ENCODE assay signal across 21 mouse cellular contexts in genomic region chr14:22707958-22708701, GRCm38 (mm10).
DNase-seq lines count a peak whose midpoint lies in the region; ATAC-seq and TF ChIP-seq lines count a peak whose summit lies in the region.
"Had no signal": no experiment of that assay in that cellular context is flagged by ENCODE, and none has a peak within 500 bp of the region (broad histone marks: within the 10 kb centered on the region; RNA-seq: fewer than 3 reads in every experiment).

No protein-coding gene starts in this region.

- H3K4me1 ChIP-seq in lung, embryonic 14.5 days (ENCODE audit: insufficient read depth): peaks cover 19% of the 10 kb centered on the region
- no peaks in the 10 kb centered on the region for H3K4me1 ChIP-seq in lung, adult 2 months (ENCODE audit: control insufficient read depth, insufficient read depth, low read length)
- H3K4me1 ChIP-seq in limb, embryonic 14.5 days (ENCODE audit: control insufficient read depth, insufficient read depth, low read length): peaks cover 28% of the 10 kb centered on the region
- peaks cover 19% of the 10 kb centered on the region for H3K4me1 ChIP-seq in midbrain, embryonic 13.5 days (replicated peaks)
- H3K4me1 ChIP-seq: intestine, embryonic 15.5 days had no signal

- WGBS in lung, embryonic 14.5 days: 36% methylated on average over 9 of the region's 9 CpGs
- WGBS in lung, adult 2 months: 65% methylated on average over 9 of the region's 9 CpGs
- 29% methylated on average over 9 of the region's 9 CpGs for whole genome bisulfite sequencing in limb, embryonic 14.5 days
- WGBS in midbrain, embryonic 13.5 days: 87% methylated on average over 9 of the region's 9 CpGs

- no peak for TF ChIP-seq POLR2A in lung, adult 2 months (IDR thresholded peaks at IDR 0.05; ENCODE audit: borderline replicate concordance, extremely low read depth, low read depth, low read length)
- TF ChIP-seq POLR2A in limb, embryonic 14.5 days (IDR thresholded peaks at IDR 0.05; ENCODE audit: borderline replicate concordance, extremely low read depth, insufficient read depth, insufficient read length): no peak

- DNase-seq in lung, embryonic 14.5 days: peak; percentile 97
- no peak for DNase-seq in lung, adult 2 months
- DNase-seq in limb, embryonic 14.5 days (ENCODE audit: low spot score): peak; percentile 45
- peak; percentile 17 for DNase-seq in lung, postnatal 14 days
- DNase-seq in ovary, adult 18-20 months (ENCODE audit: low spot score): no peak
- no peak for DNase-seq in cerebellum, adult 11-12 months
- DNase-seq: cerebellum, adult 11 months; cerebellum, postnatal 10 days; gastrocnemius, postnatal 25 days; kidney, adult 8-10 months; kidney, postnatal 10 days; liver, postnatal 0 days; midbrain, embryonic 14.5 days had no signal

- no peak for TF ChIP-seq CTCF in lung, embryonic 14.5 days (IDR thresholded peaks at IDR 0.05; ENCODE audit: low read depth)
- no peak for TF ChIP-seq CTCF in lung, adult 2 months (IDR thresholded peaks at IDR 0.05; ENCODE audit: insufficient read depth, low read length)

- H3K36me3 ChIP-seq in lung, embryonic 14.5 days (ENCODE audit: insufficient read depth): no peaks in the 10 kb centered on the region
- H3K36me3 ChIP-seq in limb, embryonic 14.5 days (ENCODE audit: control insufficient read depth, insufficient read depth, low read length): no peaks in the 10 kb centered on the region
- no peaks in the 10 kb centered on the region for H3K36me3 ChIP-seq in midbrain, embryonic 13.5 days
- H3K36me3 ChIP-seq: forebrain, embryonic 10.5 days; heart, embryonic 10.5 days; hindbrain, embryonic 15.5 days; intestine, embryonic 15.5 days had no signal

- H3K9ac ChIP-seq in lung, embryonic 14.5 days: no peak overlapping the region
- no peak overlapping the region for H3K9ac ChIP-seq in limb, embryonic 14.5 days (ENCODE audit: low read depth, low read length, severe bottlenecking)
- H3K9ac ChIP-seq in midbrain, embryonic 13.5 days (replicated peaks): no peak overlapping the region
- H3K9ac ChIP-seq: hindbrain, embryonic 15.5 days; intestine, embryonic 15.5 days; liver, postnatal 0 days had no signal

- H3K4me3 ChIP-seq in lung, embryonic 14.5 days (ENCODE audit: low read depth, low read length): no peak overlapping the region
- H3K4me3 ChIP-seq in lung, adult 2 months (replicated peaks; ENCODE audit: extremely low read depth, low read depth, low read length): no peak overlapping the region
- H3K4me3 ChIP-seq in limb, embryonic 14.5 days (replicated peaks; ENCODE audit: low read length): no peak overlapping the region
- no peak overlapping the region for H3K4me3 ChIP-seq in midbrain, embryonic 13.5 days (replicated peaks)
- H3K4me3 ChIP-seq: forebrain, embryonic 10.5 days; heart, embryonic 10.5 days; hindbrain, embryonic 15.5 days; intestine, embryonic 15.5 days; megakaryocyte, embryonic 14.5 days had no signal

- peak; percentile 96 for ATAC-seq in lung, embryonic 14.5 days (ENCODE audit: insufficient read depth)
- peak; percentile 62 for ATAC-seq in limb, embryonic 14.5 days (ENCODE audit: low FRiP score, low read depth)
- ATAC-seq in midbrain, embryonic 13.5 days: no peak
- ATAC-seq: forebrain, embryonic 16.5 days; intestine, embryonic 15.5 days; liver, postnatal 0 days had no signal

- no peaks in the 10 kb centered on the region for H3K27me3 ChIP-seq in lung, embryonic 14.5 days (ENCODE audit: insufficient read depth, low read length)
- no peaks in the 10 kb centered on the region for H3K27me3 ChIP-seq in limb, embryonic 14.5 days (ENCODE audit: control insufficient read depth, insufficient read depth, low read length)
- peaks cover 15% of the 10 kb centered on the region; the same call in 1 of the 2 replicates for H3K27me3 ChIP-seq in midbrain, embryonic 13.5 days
- H3K27me3 ChIP-seq: hindbrain, embryonic 15.5 days; intestine, embryonic 15.5 days; megakaryocyte, embryonic 14.5 days had no signal

- H3K4me2 ChIP-seq in lung, embryonic 14.5 days: no peak overlapping the region
- no peak overlapping the region for H3K4me2 ChIP-seq in limb, embryonic 14.5 days (replicated peaks; ENCODE audit: low read depth, low read length, severe bottlenecking)
- no peak overlapping the region for H3K4me2 ChIP-seq in midbrain, embryonic 13.5 days (replicated peaks)
- H3K4me2 ChIP-seq: hindbrain, embryonic 15.5 days; intestine, embryonic 15.5 days; liver, embryonic 11.5 days had no signal

- H3K9me3 ChIP-seq in lung, embryonic 14.5 days (ENCODE audit: low read depth, low read length): no peaks in the 10 kb centered on the region
- no peaks in the 10 kb centered on the region for H3K9me3 ChIP-seq in limb, embryonic 14.5 days (ENCODE audit: control insufficient read depth, low read length)
- no peaks in the 10 kb centered on the region for H3K9me3 ChIP-seq in midbrain, embryonic 13.5 days
- H3K9me3 ChIP-seq: forebrain, embryonic 10.5 days; heart, embryonic 10.5 days; hindbrain, embryonic 15.5 days; intestine, embryonic 15.5 days; megakaryocyte, embryonic 14.5 days had no signal

- H3K27ac ChIP-seq in lung, embryonic 14.5 days (ENCODE audit: low read depth): no peak overlapping the region
- H3K27ac ChIP-seq in limb, embryonic 14.5 days (replicated peaks; ENCODE audit: low read depth, low read length): no peak overlapping the region
- H3K27ac ChIP-seq in midbrain, embryonic 13.5 days: no peak overlapping the region
- H3K27ac ChIP-seq: forebrain, embryonic 10.5 days; heart, embryonic 10.5 days; hindbrain, embryonic 15.5 days; intestine, embryonic 15.5 days had no signal

Comparison
In these comparisons a context has a peak if more than half of its experiments do, and no peak if none do; other contexts are left out.
1. DNase-seq: peak in lung, embryonic 14.5 days (single experiment), limb, embryonic 14.5 days (single experiment) and lung, postnatal 14 days (single experiment); none in lung, adult 2 months (single experiment), ovary, adult 18-20 months (single experiment) and cerebellum, adult 11-12 months (single experiment).